Mouse (Mus musculus): Measurements from ENCODE around the gene Muc5b. TPM values are rescaled to one million over a fixed set of nuclear protein-coding genes. Genes with fewer than 3 reads are reported as not detected.

Gene Muc5b
- polyA plus RNA-seq, 1 experiment, result not detected

DNA sequence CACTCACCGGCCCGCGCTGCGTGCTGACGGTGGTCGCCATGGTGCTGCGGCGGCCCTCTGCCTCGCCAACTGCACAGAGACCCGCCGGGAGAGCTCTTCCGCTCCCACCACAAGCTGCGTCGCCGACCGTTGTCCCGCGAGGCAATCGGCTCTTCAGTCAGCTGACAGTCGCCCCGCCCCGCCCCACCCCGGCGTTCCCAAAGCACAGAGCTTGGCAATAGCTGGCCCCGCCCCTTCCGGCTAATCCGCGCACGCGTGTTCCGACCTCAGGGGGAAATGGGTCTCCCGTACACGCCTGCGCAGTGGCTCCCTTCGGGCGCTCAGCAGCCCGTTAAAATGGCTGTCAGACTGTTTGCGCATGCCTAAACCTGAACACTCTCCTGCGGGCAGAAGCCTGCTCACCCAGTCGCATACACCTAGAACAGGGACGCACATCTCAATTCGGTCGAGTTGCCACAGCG, 63.4 kb downstream of the Muc5b start:
- DNase-seq (ENCODE audit: low spot score), result peak; percentile 98

DNA sequence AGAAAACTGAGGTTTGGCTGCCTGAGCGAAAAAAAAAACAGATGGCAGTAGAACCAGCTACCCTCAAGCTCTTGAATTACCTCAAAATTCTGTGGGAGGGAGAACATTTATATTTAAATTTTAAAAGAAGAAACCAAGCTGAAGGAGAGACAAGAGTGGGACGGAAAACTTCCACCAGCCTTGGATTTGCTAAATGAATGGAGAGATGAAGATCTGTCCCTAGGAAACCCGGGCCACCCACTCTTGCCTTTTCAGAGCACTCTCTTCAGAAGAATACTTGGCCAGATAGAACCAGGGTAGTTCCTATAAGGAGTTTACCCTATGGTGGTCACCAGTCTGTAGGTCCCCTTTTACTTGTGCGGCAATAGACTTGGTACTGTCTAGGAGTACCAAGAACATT, 63.9 kb downstream of the Muc5b start:
- DNase-seq (ENCODE audit: low spot score), result no peak

- no peak for DNase-seq (ENCODE audit: low spot score)
These were observed 69.7 kb downstream of the Muc5b start for GRCm38 (mm10) chr7:141908591-141908990.

DNA sequence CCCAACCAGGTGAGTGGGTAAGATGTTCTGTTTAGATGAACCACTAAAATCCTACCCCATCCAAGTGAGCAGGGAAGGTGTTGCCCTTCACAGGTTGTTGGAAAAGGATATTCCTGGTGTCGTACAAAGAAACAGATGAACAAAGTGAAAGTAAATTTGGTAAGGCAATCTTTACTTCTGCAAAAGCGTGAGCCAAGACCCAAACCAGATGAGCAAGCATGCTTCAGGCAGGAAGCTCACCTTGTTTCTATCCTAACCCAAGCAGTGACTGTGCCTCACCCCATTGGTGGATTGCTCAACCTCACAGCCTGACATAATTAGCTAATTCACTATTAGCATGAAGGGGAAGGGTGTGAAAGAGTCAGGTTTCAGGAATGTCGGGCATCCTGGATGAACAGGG, 72.4 kb downstream of the Muc5b start:
- no peak for DNase-seq (ENCODE audit: low spot score)

DNA sequence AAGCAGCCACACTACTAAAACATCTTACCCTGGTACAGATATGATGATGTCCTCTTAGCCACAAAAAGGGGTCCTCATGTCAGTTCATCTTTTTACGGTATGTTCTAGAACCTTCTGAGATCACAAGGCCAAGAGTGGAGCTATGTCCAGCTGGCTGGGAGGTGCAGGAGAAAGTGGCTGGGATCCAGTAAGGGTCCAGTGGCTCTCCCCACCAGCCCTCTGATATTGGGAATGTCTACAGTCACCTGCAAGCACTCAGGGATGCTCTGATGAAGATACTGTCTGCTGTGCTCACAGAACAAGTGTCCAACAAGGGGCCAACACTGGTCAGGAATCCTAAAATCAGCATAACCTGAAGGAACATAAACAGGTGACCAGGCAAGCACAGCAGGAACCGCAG, 79.5 kb downstream of the Muc5b start, which contains the start of gene Tollip:
Gene Tollip (minus strand): TSS at position 101 of the 400 bp plus-strand sequence.
- DNase-seq (ENCODE audit: low spot score), result no peak

Other genes starting within 250 kb of the Muc5b start
- gene Muc6, start 183.8 kb upstream of the Muc5b start, polyA plus RNA-seq (2012; rRNA removed), result 0.01 and 0.03 TPM in 2 replicates
- gene Muc2, start 148.7 kb upstream of the Muc5b start, polyA plus RNA-seq (2012; rRNA removed), result 2.5 and 4.4 TPM in 2 replicates
- not detected in 2 replicates for gene Muc5ac, start 50.1 kb upstream of the Muc5b start, polyA plus RNA-seq (2012; rRNA removed)
- gene Tollip, start 79.4 kb downstream of the Muc5b start, polyA plus RNA-seq (2012; rRNA removed), result 47.1 and 47.7 TPM in 2 replicates
- 0.27 and 0.34 TPM in 2 replicates for gene Brsk2, start 110.7 kb downstream of the Muc5b start, polyA plus RNA-seq (2012; rRNA removed)
- 91.8 and 102 TPM in 2 replicates for gene Mob2, start 222.0 kb downstream of the Muc5b start, polyA plus RNA-seq (2012; rRNA removed)